Mouse (Mus musculus): ENCODE data around the gene Mcm10. TPM values are rescaled to one million over a fixed set of nuclear protein-coding genes. Genes with fewer than 3 reads are reported as not detected.

Mcm10 gene
- polyA plus RNA-seq, 1 experiment from 2014 or later, result 2.1 TPM

DNA sequence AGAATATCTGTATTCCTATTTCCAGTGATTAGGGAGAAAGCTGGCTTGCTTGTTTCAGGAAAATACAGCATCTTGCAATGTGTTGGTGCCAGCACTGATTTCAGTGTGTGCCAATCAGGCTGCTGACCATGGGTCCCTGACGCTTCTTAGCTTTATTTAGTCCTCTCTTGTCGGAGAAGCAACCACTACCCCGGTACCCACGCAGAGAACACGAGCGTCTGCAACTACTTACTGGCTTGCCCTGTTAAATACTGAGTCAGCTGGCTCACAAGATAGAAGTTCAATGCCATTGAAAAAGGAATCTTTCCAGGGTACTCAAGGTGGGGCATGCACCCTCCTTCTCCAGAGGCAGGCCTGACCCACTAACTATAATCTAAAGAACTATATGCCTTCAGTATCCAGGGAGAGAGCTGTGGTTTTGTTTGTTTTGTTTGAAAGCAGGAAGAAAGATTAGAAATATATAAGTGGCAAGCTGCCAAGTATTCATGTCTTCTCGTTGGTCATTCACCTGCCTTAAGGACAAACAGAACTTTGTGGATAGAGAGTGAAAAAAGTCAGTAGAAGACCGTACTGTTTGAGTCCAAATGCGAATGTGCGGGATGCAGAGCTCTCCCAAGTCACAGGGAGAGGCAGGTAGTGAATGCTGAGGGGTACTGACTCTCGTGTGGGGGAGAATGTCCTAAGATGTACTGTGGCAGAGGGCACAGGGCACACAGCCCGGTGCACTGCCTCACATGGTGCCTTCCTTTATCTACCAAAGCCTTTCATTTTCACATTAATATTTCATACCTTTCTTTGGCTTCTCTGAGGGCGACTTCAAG, 27.0 kb upstream of the Mcm10 start:
- no peak overlapping the region for H3K4me2 ChIP-seq (replicated peaks; ENCODE audit: low read depth, low read length)
- ATAC-seq (no peak), DNase-seq (ENCODE audit: low spot score) (peak; percentile 45)
- no peaks in the 10 kb centered on the region for H3K9me3 ChIP-seq (ENCODE audit: low read length)
- H3K9ac ChIP-seq (replicated peaks; ENCODE audit: low read depth), result no peak overlapping the region
- no peak overlapping the region for H3K27ac ChIP-seq (ENCODE audit: low read length)
- no peaks in the 10 kb centered on the region; the same call in 1 of the 2 replicates for H3K4me1 ChIP-seq (ENCODE audit: insufficient read depth, low read depth, low read length)
- H3K4me3 ChIP-seq (ENCODE audit: low read depth, low read length), result no peak overlapping the region
- TF ChIP-seq CTCF (IDR thresholded peaks at IDR 0.05), result no peak
- TF ChIP-seq EP300 (IDR thresholded peaks at IDR 0.05), result no peak
- H3K27me3 ChIP-seq (replicated peaks; ENCODE audit: insufficient read depth, low read length), result no peaks in the 10 kb centered on the region
- no peaks in the 10 kb centered on the region for H3K36me3 ChIP-seq (ENCODE audit: insufficient read depth, low read length)
- 51% methylated on average over 13 of the region's 13 CpGs for WGBS

DNA sequence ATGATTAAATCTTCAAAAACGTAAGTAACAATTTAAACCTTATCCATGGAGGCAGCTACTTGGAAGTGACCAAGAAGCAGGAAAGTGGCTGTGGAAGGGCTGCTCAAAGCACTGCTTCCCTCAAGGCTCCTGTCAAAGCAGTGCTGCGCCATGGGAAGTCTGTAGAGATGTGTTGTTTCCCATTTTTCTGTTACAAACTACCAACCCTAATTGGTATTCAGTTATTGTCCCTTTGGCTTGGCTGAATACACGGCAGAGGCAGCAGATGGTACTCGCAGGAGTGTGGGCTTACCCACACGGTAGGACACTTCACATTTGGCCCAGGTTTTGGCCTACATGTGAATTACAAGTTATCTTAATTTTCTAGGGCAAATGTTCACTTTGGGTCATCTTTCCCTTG, 25.7 kb upstream of the Mcm10 start:
- H3K9me3 ChIP-seq (ENCODE audit: low read length), result no peaks in the 10 kb centered on the region
- 83% methylated on average over 5 of the region's 5 CpGs for WGBS
- no peak overlapping the region for H3K9ac ChIP-seq (replicated peaks; ENCODE audit: low read depth)
- H3K27me3 ChIP-seq (replicated peaks; ENCODE audit: insufficient read depth, low read length), result no peaks in the 10 kb centered on the region
- H3K36me3 ChIP-seq (ENCODE audit: insufficient read depth, low read length), result no peaks in the 10 kb centered on the region
- no peak overlapping the region for H3K4me3 ChIP-seq (ENCODE audit: low read depth, low read length)
- DNase-seq (ENCODE audit: low spot score) (no peak), ATAC-seq (no peak)
- no peaks in the 10 kb centered on the region; the same call in 1 of the 2 replicates for H3K4me1 ChIP-seq (ENCODE audit: insufficient read depth, low read depth, low read length)
- H3K4me2 ChIP-seq (replicated peaks; ENCODE audit: low read depth, low read length), result no peak overlapping the region
- TF ChIP-seq CTCF (IDR thresholded peaks at IDR 0.05) (no peak), EP300 (IDR thresholded peaks at IDR 0.05) (no peak)
- no peak overlapping the region for H3K27ac ChIP-seq (ENCODE audit: low read length)

DNA sequence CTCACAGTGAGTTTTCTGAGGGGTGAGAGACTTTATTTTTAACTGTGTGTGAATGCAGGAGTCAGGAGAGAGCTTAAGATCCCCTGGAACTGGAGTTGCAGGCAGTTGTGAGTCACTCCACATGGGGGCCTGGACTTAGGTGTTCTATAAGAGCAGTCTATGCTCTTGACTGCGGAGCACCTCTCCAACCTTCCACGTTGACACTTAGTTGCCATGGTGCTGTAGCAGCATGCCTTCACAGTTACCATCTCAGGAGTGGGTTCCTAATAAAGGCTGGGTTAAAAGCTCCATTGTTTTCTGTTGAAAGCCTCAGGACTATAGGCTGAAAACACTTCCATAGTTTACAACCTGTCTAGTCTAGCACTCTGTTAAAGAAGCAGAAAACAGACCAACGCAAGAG, 24.8 kb upstream of the Mcm10 start:
- DNase-seq (ENCODE audit: low spot score) (peak; percentile 88), ATAC-seq (peak; percentile 95)
- WGBS, result 56% methylated on average over 3 of the region's 3 CpGs
- Histone ChIP-seq H3K27ac (ENCODE audit: low read length) (no peak overlapping the region), H3K27me3 (replicated peaks; ENCODE audit: insufficient read depth, low read length) (no peaks in the 10 kb centered on the region), H3K4me3 (ENCODE audit: low read depth, low read length) (no peak overlapping the region), H3K9ac (replicated peaks; ENCODE audit: low read depth) (no peak overlapping the region), H3K9me3 (ENCODE audit: low read length) (no peaks in the 10 kb centered on the region), H3K4me1 (ENCODE audit: insufficient read depth, low read depth, low read length) (no peaks in the 10 kb centered on the region; the same call in 1 of the 2 replicates), H3K4me2 (replicated peaks; ENCODE audit: low read depth, low read length) (no peak overlapping the region), H3K36me3 (ENCODE audit: insufficient read depth, low read length) (no peaks in the 10 kb centered on the region)
- TF ChIP-seq CTCF (IDR thresholded peaks at IDR 0.05) (peak; percentile 39), EP300 (IDR thresholded peaks at IDR 0.05) (peak; percentile 42; the same call in 1 of the 2 replicates)

DNA sequence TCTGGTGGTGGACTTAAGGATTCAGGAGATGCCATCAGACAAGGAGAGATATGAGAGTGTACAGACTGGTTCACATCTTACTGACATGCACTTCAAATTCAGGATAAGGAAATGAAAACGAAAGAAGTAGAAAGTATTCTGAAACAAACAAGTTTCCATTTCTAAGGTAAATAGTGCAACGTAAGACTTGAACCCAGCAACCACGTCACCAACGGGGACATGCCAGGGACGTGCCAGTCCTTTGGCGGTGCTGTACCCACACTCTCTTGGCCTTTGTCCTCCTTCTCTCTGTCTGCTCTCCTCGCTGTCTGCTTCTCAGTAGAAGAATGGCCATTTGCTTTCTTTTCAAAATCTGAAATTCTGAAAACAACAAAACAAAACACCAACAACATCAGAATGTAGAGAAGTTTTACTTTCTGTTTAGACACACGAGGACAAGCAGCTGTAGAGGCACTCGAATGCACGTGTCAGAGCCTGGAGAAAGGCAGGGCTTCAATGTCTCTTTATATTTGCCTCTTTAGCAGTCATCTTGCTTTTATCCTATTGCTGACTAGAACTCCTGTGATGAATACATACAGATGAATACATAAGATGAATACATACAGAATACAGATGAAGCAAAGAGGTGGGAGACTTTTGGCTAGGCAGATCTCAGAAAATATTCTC, 24.0 kb upstream of the Mcm10 start:
- H3K4me3 ChIP-seq (ENCODE audit: low read depth, low read length), result no peak overlapping the region
- H3K4me1 ChIP-seq (ENCODE audit: insufficient read depth, low read depth, low read length), result no peaks in the 10 kb centered on the region; the same call in 1 of the 2 replicates
- DNase-seq (ENCODE audit: low spot score), result no peak
- H3K27ac ChIP-seq (ENCODE audit: low read length), result no peak overlapping the region
- no peak overlapping the region for H3K4me2 ChIP-seq (replicated peaks; ENCODE audit: low read depth, low read length)
- H3K27me3 ChIP-seq (replicated peaks; ENCODE audit: insufficient read depth, low read length), result no peaks in the 10 kb centered on the region
- no peak for TF ChIP-seq EP300 (IDR thresholded peaks at IDR 0.05)
- TF ChIP-seq CTCF (IDR thresholded peaks at IDR 0.05), result no peak
- H3K9ac ChIP-seq (replicated peaks; ENCODE audit: low read depth), result no peak overlapping the region
- WGBS, result 58% methylated on average over 10 of the region's 10 CpGs
- ATAC-seq, result no peak
- no peaks in the 10 kb centered on the region for H3K36me3 ChIP-seq (ENCODE audit: insufficient read depth, low read length)
- H3K9me3 ChIP-seq (ENCODE audit: low read length), result no peaks in the 10 kb centered on the region

DNA sequence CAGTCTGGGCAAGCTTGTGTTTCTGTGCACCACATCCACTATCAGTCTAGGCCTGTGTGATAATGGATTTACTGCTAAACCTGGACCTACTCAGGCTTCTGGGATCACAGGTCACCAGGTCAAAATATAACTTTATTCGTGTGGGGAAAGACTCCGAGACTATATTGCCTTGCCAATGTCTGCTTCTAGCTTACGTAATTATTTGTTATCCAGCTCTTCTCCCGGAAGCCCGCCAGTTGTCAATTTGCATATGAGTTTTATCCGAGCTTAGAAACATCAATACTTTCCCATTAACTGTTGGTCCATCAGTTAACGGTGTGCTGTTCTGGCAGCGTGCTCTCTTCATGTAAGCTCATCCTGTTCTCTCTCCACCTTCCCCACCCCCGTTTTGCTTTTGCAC, 22.6 kb upstream of the Mcm10 start:
- no peaks in the 10 kb centered on the region for H3K27me3 ChIP-seq (replicated peaks; ENCODE audit: insufficient read depth, low read length)
- no peak for TF ChIP-seq EP300 (IDR thresholded peaks at IDR 0.05)
- WGBS, result 74% methylated on average over 9 of the region's 9 CpGs
- no peaks in the 10 kb centered on the region; the same call in 1 of the 2 replicates for H3K4me1 ChIP-seq (ENCODE audit: insufficient read depth, low read depth, low read length)
- DNase-seq (ENCODE audit: low spot score) (no peak), ATAC-seq (no peak)
- H3K4me2 ChIP-seq (replicated peaks; ENCODE audit: low read depth, low read length), result no peak overlapping the region
- no peak overlapping the region for H3K4me3 ChIP-seq (ENCODE audit: low read depth, low read length)
- no peaks in the 10 kb centered on the region for H3K36me3 ChIP-seq (ENCODE audit: insufficient read depth, low read length)
- H3K9ac ChIP-seq (replicated peaks; ENCODE audit: low read depth), result no peak overlapping the region
- H3K9me3 ChIP-seq (ENCODE audit: low read length), result no peaks in the 10 kb centered on the region
- no peak overlapping the region for H3K27ac ChIP-seq (ENCODE audit: low read length)

DNA sequence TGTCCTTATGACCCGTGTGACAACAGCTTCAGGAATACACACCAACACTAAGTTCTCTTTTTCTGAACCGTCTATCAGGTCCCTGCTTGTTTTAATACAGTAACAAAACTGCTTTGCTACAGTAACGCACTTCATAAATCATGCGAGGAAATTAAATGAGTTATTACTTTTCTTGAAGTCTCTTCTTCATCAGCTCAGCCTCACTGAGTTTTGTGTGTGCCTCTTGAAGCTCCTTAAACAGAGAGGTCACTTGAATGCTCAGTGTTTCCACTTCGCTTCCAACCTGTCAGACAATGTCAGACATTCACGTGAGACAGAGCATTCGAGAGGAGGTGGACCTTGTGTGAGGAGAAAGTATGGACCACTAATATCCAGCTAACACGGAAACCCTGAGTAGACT, 22.2 kb upstream of the Mcm10 start:
- Histone ChIP-seq H3K9ac (replicated peaks; ENCODE audit: low read depth) (no peak overlapping the region), H3K4me1 (ENCODE audit: insufficient read depth, low read depth, low read length) (no peaks in the 10 kb centered on the region; the same call in 1 of the 2 replicates), H3K4me3 (ENCODE audit: low read depth, low read length) (no peak overlapping the region), H3K36me3 (ENCODE audit: insufficient read depth, low read length) (no peaks in the 10 kb centered on the region), H3K9me3 (ENCODE audit: low read length) (no peaks in the 10 kb centered on the region), H3K4me2 (replicated peaks; ENCODE audit: low read depth, low read length) (no peak overlapping the region), H3K27ac (ENCODE audit: low read length) (no peak overlapping the region), H3K27me3 (replicated peaks; ENCODE audit: insufficient read depth, low read length) (no peaks in the 10 kb centered on the region)
- DNase-seq (ENCODE audit: low spot score) (no peak), ATAC-seq (no peak)
- 59% methylated on average over 8 of the region's 8 CpGs for WGBS
- TF ChIP-seq EP300 (IDR thresholded peaks at IDR 0.05) (no peak), CTCF (IDR thresholded peaks at IDR 0.05) (no peak)

Data from lung, postnatal 0 days (tissue).